Mouse (Mus musculus): Measurements from ENCODE around the gene Hcar1. TPM values are rescaled to one million over a fixed set of nuclear protein-coding genes. Genes with fewer than 3 reads are reported as not detected.
A peak's percentile ranks its signal among the peaks of the same experiment; 100 is the strongest.

Hcar1 gene
- polyA plus RNA-seq, 1 experiment from 2014 or later, result not detected

DNA sequence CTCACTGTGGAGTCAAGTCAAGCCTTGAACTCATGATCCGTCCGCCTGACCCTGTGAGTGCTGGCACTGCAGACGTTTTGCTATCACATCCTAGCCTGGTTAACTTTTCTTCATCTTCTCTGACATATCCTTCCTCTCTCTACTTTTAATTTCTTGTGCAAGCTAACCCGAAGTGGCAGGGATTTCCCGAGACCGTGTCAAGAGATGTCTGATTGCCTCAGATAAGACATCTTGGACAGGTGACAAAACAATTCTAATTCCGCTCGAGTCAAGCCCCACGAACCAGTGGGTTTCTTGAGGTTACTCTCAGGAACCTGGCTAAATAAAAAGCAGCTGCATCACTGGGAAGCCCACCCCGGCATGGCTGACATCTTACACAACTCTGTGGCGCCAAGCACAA, 21.0 kb downstream of the Hcar1 start:
- Histone ChIP-seq H3K27ac (no peak overlapping the region), H3K27me3 (ENCODE audit: low read depth, poor library complexity, severe bottlenecking) (no peaks in the 10 kb centered on the region), H3K4me1 (peaks cover 9% of the 10 kb centered on the region), H3K4me3 (no peak overlapping the region), H3K9me3 (replicated peaks) (no peaks in the 10 kb centered on the region), H3K36me3 (no peaks in the 10 kb centered on the region)
- WGBS, result 85% methylated on average over 11 of the region's 11 CpGs
- DNase-seq (ENCODE audit: low spot score), result no peak

DNA sequence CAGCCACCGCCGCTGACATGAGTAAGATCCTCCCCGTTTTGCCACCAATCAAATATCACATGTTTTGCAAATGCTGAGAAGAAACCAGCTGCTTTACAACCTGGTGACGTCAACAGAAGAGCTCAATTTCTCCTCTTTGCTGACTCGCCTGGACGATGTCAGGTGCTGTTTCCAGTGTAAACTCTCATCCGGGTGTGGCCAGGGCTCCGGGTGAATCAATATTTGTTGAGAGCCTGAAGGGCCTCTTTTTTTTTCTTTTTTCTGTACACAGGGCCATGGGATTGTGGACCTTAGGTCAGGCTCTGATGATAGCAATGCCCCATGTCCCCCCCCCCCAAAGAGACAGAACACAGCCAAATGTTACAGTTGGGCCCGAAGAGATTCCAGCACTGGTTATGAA, 25.3 kb downstream of the Hcar1 start:
- WGBS, result 85% methylated on average over 9 of the region's 9 CpGs
- H3K36me3 ChIP-seq, result no peaks in the 10 kb centered on the region
- no peak for DNase-seq (ENCODE audit: low spot score)

DNA sequence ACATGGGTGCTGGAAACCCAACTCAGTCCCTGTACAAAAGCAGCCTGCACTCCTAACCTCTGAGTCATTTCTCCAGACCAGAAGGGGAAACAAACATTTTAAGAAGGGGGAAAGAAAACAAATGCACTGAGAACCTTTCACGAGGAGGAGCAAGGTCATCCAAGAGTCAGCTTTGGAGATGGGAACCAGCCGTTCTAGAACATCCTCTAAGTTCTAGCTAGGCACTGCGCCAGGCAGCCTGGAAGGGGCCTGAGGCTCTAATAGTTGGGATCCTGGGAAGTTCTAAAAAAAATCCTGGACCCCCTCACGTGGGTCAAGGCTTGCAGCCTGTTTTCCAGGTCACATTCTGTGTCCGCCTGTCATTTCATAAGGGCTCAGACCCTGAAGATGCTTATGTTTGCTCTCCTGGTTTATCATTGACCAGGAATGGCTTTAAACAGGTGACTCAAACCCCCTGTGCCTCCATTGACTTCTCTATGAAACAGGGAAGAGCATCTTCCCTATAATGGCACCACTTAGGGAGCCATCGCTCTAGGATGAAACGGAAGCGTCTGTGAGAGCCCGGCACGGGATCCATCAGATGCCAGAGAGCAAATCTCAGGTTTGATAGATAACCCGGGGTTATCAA, 25.8 kb downstream of the Hcar1 start:
- Histone ChIP-seq H3K4me3 (no peak overlapping the region), H3K4me1 (peaks cover 10% of the 10 kb centered on the region), H3K36me3 (no peaks in the 10 kb centered on the region), H3K27ac (no peak overlapping the region), H3K9me3 (replicated peaks) (no peaks in the 10 kb centered on the region), H3K27me3 (ENCODE audit: low read depth, poor library complexity, severe bottlenecking) (no peaks in the 10 kb centered on the region)
- no peak for DNase-seq (ENCODE audit: low spot score)
- WGBS, result 91% methylated on average over 11 of the region's 11 CpGs

More for the DNA sequence above, 25.3 kb downstream of the Hcar1 start:
- no peaks in the 10 kb centered on the region for H3K27me3 ChIP-seq (ENCODE audit: low read depth, poor library complexity, severe bottlenecking)
- peaks cover 15% of the 10 kb centered on the region for H3K4me1 ChIP-seq
- no peak overlapping the region for H3K27ac ChIP-seq
- no peaks in the 10 kb centered on the region for H3K9me3 ChIP-seq (replicated peaks)
- no peak overlapping the region for H3K4me3 ChIP-seq

DNA sequence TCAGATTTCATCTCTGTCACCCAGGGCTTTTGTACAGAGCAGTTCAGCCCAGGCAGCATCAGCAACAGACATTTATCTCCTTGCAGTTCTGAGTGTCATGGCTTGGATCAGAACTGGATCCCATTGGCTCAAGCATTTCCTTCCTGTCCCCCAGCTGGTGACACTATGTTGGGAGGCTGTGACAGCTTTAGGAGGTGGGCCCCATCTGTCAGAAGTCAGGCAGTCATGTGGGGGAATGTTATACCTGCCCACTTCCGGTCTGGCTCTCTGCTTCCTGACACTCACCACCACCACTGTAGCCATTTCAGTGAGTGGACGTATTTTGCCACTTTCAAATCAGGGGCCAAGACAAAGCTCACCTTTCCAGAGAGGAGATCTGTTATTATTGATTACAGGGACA, 28.4 kb downstream of the Hcar1 start:
- H3K27ac ChIP-seq, result no peak overlapping the region
- no peak overlapping the region for H3K4me3 ChIP-seq
- H3K9me3 ChIP-seq (replicated peaks), result no peaks in the 10 kb centered on the region
- no peak for DNase-seq (ENCODE audit: low spot score)
- H3K4me1 ChIP-seq, result peaks cover 7% of the 10 kb centered on the region
- no peaks in the 10 kb centered on the region for H3K27me3 ChIP-seq (ENCODE audit: low read depth, poor library complexity, severe bottlenecking)
- H3K36me3 ChIP-seq, result no peaks in the 10 kb centered on the region
- 51% methylated on average over 2 of the region's 2 CpGs for WGBS

DNA sequence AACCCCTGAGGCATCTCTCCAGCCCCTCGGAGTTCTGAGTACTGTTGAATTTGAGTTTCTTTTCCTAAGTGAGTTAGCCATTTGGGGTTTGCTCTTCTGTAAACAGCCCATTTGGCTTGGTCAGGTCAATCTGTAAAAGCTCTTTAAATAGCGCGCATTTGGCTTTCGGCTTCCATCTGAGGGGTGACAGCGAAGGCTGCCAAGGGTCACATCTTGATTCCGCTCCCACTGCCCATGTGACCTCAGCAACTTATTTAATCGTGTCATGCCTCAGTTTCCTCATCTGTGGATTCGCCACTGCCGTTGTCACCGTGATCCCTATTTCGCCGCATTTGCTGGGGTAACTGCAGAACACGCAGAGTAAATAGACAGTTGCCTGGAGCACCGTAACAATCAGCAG, 35.5 kb downstream of the Hcar1 start:
- no peak for DNase-seq (ENCODE audit: low spot score)
- Histone ChIP-seq H3K4me1 (no peaks in the 10 kb centered on the region), H3K9me3 (replicated peaks) (no peaks in the 10 kb centered on the region), H3K27ac (no peak overlapping the region), H3K36me3 (no peaks in the 10 kb centered on the region), H3K27me3 (ENCODE audit: low read depth, poor library complexity, severe bottlenecking) (no peaks in the 10 kb centered on the region), H3K4me3 (no peak overlapping the region)
- WGBS, result 95% methylated on average over 14 of the region's 14 CpGs

DNA sequence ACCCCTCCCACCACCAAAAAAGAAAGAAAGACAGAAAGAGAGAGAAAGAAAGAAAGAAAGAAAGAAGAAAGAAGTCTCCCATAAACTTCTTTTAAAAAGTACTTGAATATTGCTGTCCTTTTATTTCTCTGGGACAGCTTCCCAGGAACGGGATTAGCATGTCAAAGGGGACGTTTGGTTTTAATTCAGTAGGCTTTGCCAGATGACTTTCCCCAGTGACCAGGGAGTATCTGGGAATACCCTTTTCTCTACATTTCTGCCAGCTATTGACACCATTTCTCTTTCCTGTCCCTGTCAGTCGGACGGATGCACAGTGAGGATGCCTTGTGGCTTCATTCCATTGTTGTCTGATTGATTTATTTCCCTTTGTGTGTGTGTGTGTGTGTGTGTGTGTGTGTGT, 36.0 kb downstream of the Hcar1 start:
- no peak for DNase-seq (ENCODE audit: low spot score)
- no peaks in the 10 kb centered on the region for H3K27me3 ChIP-seq (ENCODE audit: low read depth, poor library complexity, severe bottlenecking)
- H3K36me3 ChIP-seq, result no peaks in the 10 kb centered on the region
- H3K9me3 ChIP-seq (replicated peaks), result no peaks in the 10 kb centered on the region
- no peak overlapping the region for H3K27ac ChIP-seq
- 63% methylated on average over 4 of the region's 4 CpGs for WGBS
- no peak overlapping the region for H3K4me3 ChIP-seq
- no peaks in the 10 kb centered on the region for H3K4me1 ChIP-seq

DNA sequence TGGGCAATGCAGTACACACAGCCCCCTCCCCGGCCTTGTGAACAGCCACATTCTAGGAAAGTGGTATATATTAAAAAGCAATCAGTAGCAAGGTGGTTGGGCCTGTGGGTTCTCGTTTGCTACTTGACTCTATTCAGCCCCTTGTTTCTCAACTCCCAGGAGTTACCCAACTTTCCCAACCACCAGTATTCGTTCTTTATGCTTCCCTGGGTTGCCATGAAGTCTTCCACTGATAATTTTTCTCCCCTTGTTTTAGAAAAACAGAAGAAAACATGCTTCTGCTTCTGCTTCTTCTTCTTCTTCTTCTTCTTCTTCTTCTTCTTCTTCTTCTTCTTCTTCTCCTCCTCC, 36.9 kb downstream of the Hcar1 start:
- Histone ChIP-seq H3K4me1 (peaks cover 5% of the 10 kb centered on the region; the same call in 1 of the 2 replicates), H3K9me3 (replicated peaks) (no peaks in the 10 kb centered on the region), H3K4me3 (no peak overlapping the region), H3K27me3 (ENCODE audit: low read depth, poor library complexity, severe bottlenecking) (no peaks in the 10 kb centered on the region), H3K36me3 (no peaks in the 10 kb centered on the region), H3K27ac (no peak overlapping the region)
- WGBS, result 77% methylated on average over 3 of the region's 3 CpGs
- DNase-seq (ENCODE audit: low spot score), result no peak

DNA sequence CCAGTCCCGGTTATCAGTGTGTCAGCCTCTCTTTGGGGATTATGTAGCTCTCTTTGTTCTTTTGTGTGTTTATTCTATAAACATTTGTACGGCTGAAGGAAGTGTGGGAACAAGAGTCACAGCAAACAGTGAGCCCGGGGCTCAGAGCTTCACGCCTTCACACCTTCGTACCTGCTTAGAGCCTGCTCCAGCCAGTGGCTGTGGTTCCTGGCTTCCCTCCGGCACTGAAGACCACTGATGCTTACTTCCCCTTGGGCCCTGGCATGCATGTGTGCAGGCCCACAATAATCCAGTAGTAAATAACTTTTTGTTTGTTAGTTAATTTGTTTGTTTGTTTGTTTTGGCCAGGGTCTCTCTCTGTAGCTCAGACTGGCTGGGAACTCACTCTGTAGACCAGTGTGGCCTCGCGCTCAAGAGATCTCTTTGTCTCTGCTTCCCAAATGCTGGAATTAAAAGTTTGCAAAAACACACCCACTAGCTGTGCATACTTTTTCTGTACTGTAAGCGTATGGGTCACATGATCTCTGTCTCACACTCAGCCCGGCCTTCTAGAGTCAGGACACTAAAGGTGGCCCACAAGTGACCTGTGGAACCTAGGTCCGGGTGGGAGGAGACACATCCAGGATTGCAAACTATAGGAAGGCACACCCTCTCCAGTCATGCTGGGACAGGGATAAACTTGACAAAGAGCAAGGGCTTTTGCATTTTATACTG, 37.4 kb downstream of the Hcar1 start:
- Histone ChIP-seq H3K4me1 (peaks cover 5% of the 10 kb centered on the region; the same call in 1 of the 2 replicates), H3K27me3 (ENCODE audit: low read depth, poor library complexity, severe bottlenecking) (no peaks in the 10 kb centered on the region), H3K36me3 (no peaks in the 10 kb centered on the region), H3K4me3 (no peak overlapping the region), H3K27ac (no peak overlapping the region), H3K9me3 (replicated peaks) (no peaks in the 10 kb centered on the region)
- DNase-seq (ENCODE audit: low spot score), result no peak
- 69% methylated on average over 11 of the region's 11 CpGs for WGBS

DNA sequence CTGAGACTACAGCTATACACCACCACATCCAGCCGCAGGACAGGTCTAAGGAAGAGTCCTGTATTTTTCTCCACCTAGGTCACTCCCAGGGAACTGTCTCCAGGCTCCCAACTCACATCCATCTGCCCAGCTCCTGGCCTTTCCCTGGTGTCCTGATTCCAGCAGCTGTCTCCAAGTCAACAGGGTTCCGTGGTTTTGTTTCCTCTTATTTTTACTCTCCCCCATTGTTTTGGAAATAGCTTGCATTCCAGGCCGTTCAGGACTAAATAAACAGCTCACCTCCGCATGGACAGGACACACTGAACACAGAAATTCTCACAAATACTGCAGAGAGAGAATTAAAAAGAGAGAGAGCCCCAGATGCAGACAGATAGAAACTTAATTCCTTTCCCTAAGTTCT, 42.4 kb downstream of the Hcar1 start:
- H3K27me3 ChIP-seq (ENCODE audit: low read depth, poor library complexity, severe bottlenecking), result no peaks in the 10 kb centered on the region
- H3K36me3 ChIP-seq, result no peaks in the 10 kb centered on the region
- H3K4me1 ChIP-seq, result peaks cover 5% of the 10 kb centered on the region; the same call in 1 of the 2 replicates
- no peak overlapping the region for H3K27ac ChIP-seq
- H3K9me3 ChIP-seq (replicated peaks), result no peaks in the 10 kb centered on the region
- no peak overlapping the region for H3K4me3 ChIP-seq
- WGBS, result 72% methylated on average over 4 of the region's 4 CpGs
- no peak for DNase-seq (ENCODE audit: low spot score)

DNA sequence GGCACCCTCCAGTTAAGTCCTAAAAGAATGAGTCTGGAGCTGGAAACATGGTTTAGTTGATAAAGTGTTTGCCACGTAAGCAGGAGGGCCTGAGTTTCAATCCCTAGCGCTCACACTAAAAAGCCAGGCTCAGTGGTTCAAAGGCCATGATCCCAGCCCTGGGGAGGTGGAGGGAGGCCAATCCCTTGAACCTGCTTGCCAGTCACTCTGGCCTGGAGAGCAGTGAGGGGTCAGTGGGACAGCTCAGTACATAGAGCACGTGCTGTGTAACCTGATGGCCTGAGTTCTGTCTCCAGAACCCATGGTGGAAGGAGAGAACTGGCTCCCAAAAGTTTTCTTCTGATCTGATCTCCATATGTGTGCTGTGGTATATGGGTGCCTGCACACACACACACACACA, 45.0 kb downstream of the Hcar1 start:
- Histone ChIP-seq H3K27me3 (ENCODE audit: low read depth, poor library complexity, severe bottlenecking) (no peaks in the 10 kb centered on the region), H3K27ac (no peak overlapping the region), H3K9me3 (replicated peaks) (no peaks in the 10 kb centered on the region), H3K4me1 (peaks cover 5% of the 10 kb centered on the region; the same call in 1 of the 2 replicates), H3K36me3 (no peaks in the 10 kb centered on the region), H3K4me3 (no peak overlapping the region)
- no peak for DNase-seq (ENCODE audit: low spot score)
- WGBS, result 88% methylated on average over 3 of the region's 3 CpGs

DNA sequence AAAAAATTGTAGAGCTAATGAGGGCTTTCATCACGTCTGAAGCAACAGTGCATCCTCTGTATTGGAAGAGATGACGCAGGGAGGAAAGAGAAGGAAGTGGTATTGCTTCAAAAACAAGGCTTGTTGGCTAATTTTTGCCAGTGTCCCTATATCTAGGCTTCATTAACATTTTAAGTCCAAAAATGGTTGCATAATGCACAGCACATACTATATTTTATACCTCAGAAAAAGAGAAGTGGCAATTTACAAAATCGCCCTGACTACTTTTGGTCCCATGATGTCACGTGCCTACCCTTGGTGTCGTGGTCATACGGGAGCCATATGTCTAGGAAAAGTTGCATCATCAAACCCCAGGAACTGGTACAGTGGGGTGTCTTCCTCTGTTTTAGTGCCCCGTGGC, 47.5 kb downstream of the Hcar1 start:
- Histone ChIP-seq H3K9me3 (replicated peaks) (no peaks in the 10 kb centered on the region), H3K36me3 (0 out of 2 replicates have a peak, but pooled peaks cover 4% of the 10 kb centered on the region), H3K27ac (no peak overlapping the region), H3K4me1 (peaks cover 12% of the 10 kb centered on the region), H3K27me3 (ENCODE audit: low read depth, poor library complexity, severe bottlenecking) (no peaks in the 10 kb centered on the region), H3K4me3 (no peak overlapping the region)
- no peak for DNase-seq (ENCODE audit: low spot score)
- WGBS, result 91% methylated on average over 7 of the region's 7 CpGs

DNA sequence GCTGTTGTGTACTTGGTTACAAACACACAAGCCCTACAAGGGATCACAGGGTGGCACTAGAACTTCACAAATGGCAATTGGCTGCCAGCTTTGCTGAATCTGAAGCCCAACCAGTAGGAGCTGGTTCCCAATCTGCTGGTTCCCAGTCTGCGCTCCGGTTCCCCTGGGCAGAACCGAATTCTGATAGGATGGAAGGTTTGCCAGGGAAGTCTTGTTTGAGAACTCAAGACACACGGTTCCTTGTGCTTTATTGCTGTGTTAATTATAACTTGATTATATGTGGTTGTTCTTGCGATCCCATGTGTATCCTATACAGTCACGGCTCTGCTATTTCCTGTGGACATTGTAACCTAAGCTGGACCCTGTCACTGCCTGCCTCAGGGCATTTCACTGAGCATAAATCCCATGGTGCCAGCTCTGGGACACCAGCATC, 52.1 kb downstream of the Hcar1 start:
- H3K9me3 ChIP-seq (replicated peaks), result no peaks in the 10 kb centered on the region
- no peaks in the 10 kb centered on the region for H3K27me3 ChIP-seq (ENCODE audit: low read depth, poor library complexity, severe bottlenecking)
- peaks cover 14% of the 10 kb centered on the region for H3K36me3 ChIP-seq
- whole genome bisulfite sequencing, result 73% methylated on average over 6 of the region's 6 CpGs
- no peak for DNase-seq (ENCODE audit: low spot score)
- 0 out of 2 replicates have a peak overlapping the region, but pooled peaks have one; percentile 20 for H3K27ac ChIP-seq
- no peak overlapping the region for H3K4me3 ChIP-seq
- peaks cover 20% of the 10 kb centered on the region for H3K4me1 ChIP-seq

Measured in limb, embryonic 10.5 days (tissue).